Mouse (Mus musculus): ENCODE data around the gene Hspa1b. TPM values are rescaled to one million over a fixed set of nuclear protein-coding genes. Genes with fewer than 3 reads are reported as not detected.

The Hspa1b gene
- polyA plus RNA-seq, 1 experiment from 2014 or later, result 0.94 TPM

- Histone ChIP-seq H3K9ac (ENCODE audit: low read length) (no peak overlapping the region), H3K9me3 (replicated peaks; ENCODE audit: control insufficient read depth, low read length) (no peaks in the 10 kb centered on the region), H3K4me3 (replicated peaks; ENCODE audit: low read length) (no peak overlapping the region), H3K27ac (ENCODE audit: low read length) (no peak overlapping the region), H3K4me2 (ENCODE audit: low read depth, low read length) (no peak overlapping the region), H3K36me3 (ENCODE audit: control insufficient read depth, insufficient read depth, low read length) (peaks cover 58% of the 10 kb centered on the region), H3K27me3 (ENCODE audit: control insufficient read depth, insufficient read depth, low read length) (no peaks in the 10 kb centered on the region), H3K4me1 (ENCODE audit: control insufficient read depth, insufficient read depth, low read length) (peaks cover 5% of the 10 kb centered on the region)
- 86% methylated on average over 10 of the region's 10 CpGs for WGBS
- no peak for ATAC-seq (ENCODE audit: insufficient read depth, low FRiP score)
These were observed 48.1 kb downstream of the Hspa1b start for GRCm38 (mm10) chr17:34910982-34911381.

Other genes with a start within 250 kb of the Hspa1b start
- gene C4b, start 215.4 kb downstream of the Hspa1b start, polyA plus RNA-seq (2015; fragmentation: Nextera tagmentation; extraction: Ambion mirVana), result 0.89 and 0.99 TPM in 2 replicates
- 0.21 and 6.9 TPM in 2 replicates for gene Cyp21a1, start 154.7 kb downstream of the Hspa1b start, polyA plus RNA-seq (2015; fragmentation: Nextera tagmentation; extraction: Ambion mirVana)
- 23.8 and 25.8 TPM in 2 replicates for gene Stk19, start 122.3 kb downstream of the Hspa1b start, polyA plus RNA-seq (2015; fragmentation: Nextera tagmentation; extraction: Ambion mirVana)
- gene Dxo, start 122.2 kb downstream of the Hspa1b start, polyA plus RNA-seq (2015; fragmentation: Nextera tagmentation; extraction: Ambion mirVana), result 48.9 and 53.3 TPM in 2 replicates
- 45.0 and 48.1 TPM in 2 replicates for gene Skiv2l, start 109.0 kb downstream of the Hspa1b start, polyA plus RNA-seq (2015; fragmentation: Nextera tagmentation; extraction: Ambion mirVana)
- 89.5 and 96.4 TPM in 2 replicates for gene Nelfe, start 108.8 kb downstream of the Hspa1b start, polyA plus RNA-seq (2015; fragmentation: Nextera tagmentation; extraction: Ambion mirVana)
- gene Cfb, start 96.7 kb downstream of the Hspa1b start, polyA plus RNA-seq (2015; fragmentation: Nextera tagmentation; extraction: Ambion mirVana), result 27.8 and 28.9 TPM in 2 replicates
- gene Zbtb12, start 79.8 kb downstream of the Hspa1b start, polyA plus RNA-seq (2015; fragmentation: Nextera tagmentation; extraction: Ambion mirVana), result 1.0 and 1.1 TPM in 2 replicates
- gene Gm20547, start 77.2 kb downstream of the Hspa1b start, polyA plus RNA-seq (2015; fragmentation: Nextera tagmentation; extraction: Ambion mirVana), result 0.49 TPM in 1 of 2 replicates, not detected in the other
- 4.4 and 5.5 TPM in 2 replicates for gene C2, start 61.0 kb downstream of the Hspa1b start, polyA plus RNA-seq (2015; fragmentation: Nextera tagmentation; extraction: Ambion mirVana)
- gene Ehmt2, start 60.8 kb downstream of the Hspa1b start, polyA plus RNA-seq (2015; fragmentation: Nextera tagmentation; extraction: Ambion mirVana), result 61.0 and 61.1 TPM in 2 replicates
- gene Slc44a4, start 44.8 kb downstream of the Hspa1b start, polyA plus RNA-seq (2015; fragmentation: Nextera tagmentation; extraction: Ambion mirVana), result 19.3 and 21.1 TPM in 2 replicates
- 36.7 and 40.6 TPM in 2 replicates for gene Neu1, start 28.0 kb downstream of the Hspa1b start, polyA plus RNA-seq (2015; fragmentation: Nextera tagmentation; extraction: Ambion mirVana)
- 0.27 TPM in 1 of 2 replicates, not detected in the other for gene Gm20481, start 10.7 kb upstream of the Hspa1b start, polyA plus RNA-seq (2015; fragmentation: Nextera tagmentation; extraction: Ambion mirVana)
- 13.7 and 16.3 TPM in 2 replicates for gene Hspa1a, start 12.9 kb upstream of the Hspa1b start, polyA plus RNA-seq (2015; fragmentation: Nextera tagmentation; extraction: Ambion mirVana)
- gene Hspa1l, start 13.5 kb upstream of the Hspa1b start, polyA plus RNA-seq (2015; fragmentation: Nextera tagmentation; extraction: Ambion mirVana), result 0.96 and 1.4 TPM in 2 replicates
- 145 and 146 TPM in 2 replicates for gene Lsm2, start 22.6 kb upstream of the Hspa1b start, polyA plus RNA-seq (2015; fragmentation: Nextera tagmentation; extraction: Ambion mirVana)
- 81.1 and 82.1 TPM in 2 replicates for gene Vars, start 41.7 kb upstream of the Hspa1b start, polyA plus RNA-seq (2015; fragmentation: Nextera tagmentation; extraction: Ambion mirVana)
- 0.26 and 0.42 TPM in 2 replicates for gene Vwa7, start 57.3 kb upstream of the Hspa1b start, polyA plus RNA-seq (2015; fragmentation: Nextera tagmentation; extraction: Ambion mirVana)
- gene Sapcd1, start 68.8 kb upstream of the Hspa1b start, polyA plus RNA-seq (2015; fragmentation: Nextera tagmentation; extraction: Ambion mirVana), result 14.2 and 14.3 TPM in 2 replicates
- gene Msh5, start 87.5 kb upstream of the Hspa1b start, polyA plus RNA-seq (2015; fragmentation: Nextera tagmentation; extraction: Ambion mirVana), result 3.9 and 4.2 TPM in 2 replicates
- gene Clic1, start 90.7 kb upstream of the Hspa1b start, polyA plus RNA-seq (2015; fragmentation: Nextera tagmentation; extraction: Ambion mirVana), result 396 and 441 TPM in 2 replicates
- 190 and 193 TPM in 2 replicates for gene Ddah2, start 99.8 kb upstream of the Hspa1b start, polyA plus RNA-seq (2015; fragmentation: Nextera tagmentation; extraction: Ambion mirVana)
- 50.6 and 109 TPM in 2 replicates for gene Ly6g6c, start 106.2 kb upstream of the Hspa1b start, polyA plus RNA-seq (2015; fragmentation: Nextera tagmentation; extraction: Ambion mirVana)
- gene Mpig6b, start 106.9 kb upstream of the Hspa1b start, polyA plus RNA-seq (2015; fragmentation: Nextera tagmentation; extraction: Ambion mirVana), result 0.48 and 1.0 TPM in 2 replicates
- gene Ly6g6e, start 117.7 kb upstream of the Hspa1b start, polyA plus RNA-seq (2015; fragmentation: Nextera tagmentation; extraction: Ambion mirVana), result 32.3 and 49.2 TPM in 2 replicates
- gene Ly6g6d, start 118.8 kb upstream of the Hspa1b start, polyA plus RNA-seq (2015; fragmentation: Nextera tagmentation; extraction: Ambion mirVana), result 3.2 and 4.1 TPM in 2 replicates
- gene Ly6g6f, start 126.4 kb upstream of the Hspa1b start, polyA plus RNA-seq (2015; fragmentation: Nextera tagmentation; extraction: Ambion mirVana), result 0.46 and 0.54 TPM in 2 replicates
- gene Abhd16a, start 130.0 kb upstream of the Hspa1b start, polyA plus RNA-seq (2015; fragmentation: Nextera tagmentation; extraction: Ambion mirVana), result 95.8 and 97.9 TPM in 2 replicates
- not detected in 2 replicates for gene Ly6g5c, start 149.0 kb upstream of the Hspa1b start, polyA plus RNA-seq (2015; fragmentation: Nextera tagmentation; extraction: Ambion mirVana)
- 0.53 and 0.89 TPM in 2 replicates for gene Ly6g5b, start 156.2 kb upstream of the Hspa1b start, polyA plus RNA-seq (2015; fragmentation: Nextera tagmentation; extraction: Ambion mirVana)
- gene Gpank1, start 162.2 kb upstream of the Hspa1b start, polyA plus RNA-seq (2015; fragmentation: Nextera tagmentation; extraction: Ambion mirVana), result 18.1 and 19.4 TPM in 2 replicates
- 245 and 269 TPM in 2 replicates for gene Csnk2b, start 162.8 kb upstream of the Hspa1b start, polyA plus RNA-seq (2015; fragmentation: Nextera tagmentation; extraction: Ambion mirVana)
- 11.7 and 14.2 TPM in 2 replicates for gene D17H6S53E, start 167.1 kb upstream of the Hspa1b start, polyA plus RNA-seq (2015; fragmentation: Nextera tagmentation; extraction: Ambion mirVana)
- 24.9 and 34.0 TPM in 2 replicates for gene Apom, start 172.8 kb upstream of the Hspa1b start, polyA plus RNA-seq (2015; fragmentation: Nextera tagmentation; extraction: Ambion mirVana)
- 41.2 and 48.4 TPM in 2 replicates for gene Bag6, start 175.9 kb upstream of the Hspa1b start, polyA plus RNA-seq (2015; fragmentation: Nextera tagmentation; extraction: Ambion mirVana)
- 111 and 125 TPM in 2 replicates for gene Prrc2a, start 205.7 kb upstream of the Hspa1b start, polyA plus RNA-seq (2015; fragmentation: Nextera tagmentation; extraction: Ambion mirVana)
- gene Aif1, start 216.8 kb upstream of the Hspa1b start, polyA plus RNA-seq (2015; fragmentation: Nextera tagmentation; extraction: Ambion mirVana), result 19.9 and 20.2 TPM in 2 replicates
- gene Lst1, start 229.2 kb upstream of the Hspa1b start, polyA plus RNA-seq (2015; fragmentation: Nextera tagmentation; extraction: Ambion mirVana), result 28.1 and 29.9 TPM in 2 replicates
- 2.0 TPM in 2 replicates for gene Ltb, start 235.2 kb upstream of the Hspa1b start, polyA plus RNA-seq (2015; fragmentation: Nextera tagmentation; extraction: Ambion mirVana)
- 0.32 TPM in 1 of 2 replicates, not detected in the other for gene Tnf, start 242.8 kb upstream of the Hspa1b start, polyA plus RNA-seq (2015; fragmentation: Nextera tagmentation; extraction: Ambion mirVana)
- gene Lta, start 246.1 kb upstream of the Hspa1b start, polyA plus RNA-seq (2015; fragmentation: Nextera tagmentation; extraction: Ambion mirVana), result 0.44 and 0.46 TPM in 2 replicates